Mouse (Mus musculus): Measurements from ENCODE around the gene Gm17409. TPM values are rescaled to one million over a fixed set of nuclear protein-coding genes. Genes with fewer than 3 reads are reported as not detected.
A peak's percentile ranks its signal among the peaks of the same experiment; 100 is the strongest.

Gene Gm17409
- polyA plus RNA-seq, 1 experiment: not detected

DNA sequence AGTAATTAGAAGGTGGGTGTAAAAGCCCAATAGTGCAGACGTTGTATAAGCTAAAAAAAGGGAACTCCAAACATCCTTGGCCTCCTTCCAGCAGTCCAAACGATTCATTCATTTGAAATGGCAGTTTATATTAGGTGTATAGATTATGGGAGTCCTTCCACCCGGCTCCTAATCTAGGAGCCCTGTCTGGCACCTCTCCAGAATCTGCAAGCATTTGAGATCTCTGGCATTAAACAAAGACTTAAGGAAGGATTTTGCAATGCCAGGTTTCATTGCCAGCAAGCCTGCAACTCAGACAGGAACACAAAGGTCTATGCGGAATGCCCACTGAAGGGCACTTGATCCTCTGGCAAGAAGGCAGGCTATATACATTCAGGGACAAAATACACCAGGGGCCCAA is 15.2 kb downstream of the Gm17409 start:
- DNase-seq: peak in 1 of 2 experiments; percentile 34
- Histone ChIP-seq H3K27ac (ENCODE audit: insufficient read depth, low read length) (no peak overlapping the region), H3K4me3 (replicated peaks; ENCODE audit: insufficient read depth, low read depth, low read length) (no peak overlapping the region), H3K4me1 (ENCODE audit: control insufficient read depth, insufficient read depth, low read length) (peaks cover 9% of the 10 kb centered on the region), H3K27me3 (ENCODE audit: control insufficient read depth, insufficient read depth, low read length) (no peaks in the 10 kb centered on the region)
- WGBS: 20% methylated on average over 4 of the region's 4 CpGs
- no peak for TF ChIP-seq CTCF (IDR thresholded peaks at IDR 0.05; ENCODE audit: borderline replicate concordance, insufficient read depth, low read depth, low read length)
- no peak for TF ChIP-seq POLR2A (IDR thresholded peaks at IDR 0.05; ENCODE audit: borderline replicate concordance, insufficient read depth, low read length)

DNA sequence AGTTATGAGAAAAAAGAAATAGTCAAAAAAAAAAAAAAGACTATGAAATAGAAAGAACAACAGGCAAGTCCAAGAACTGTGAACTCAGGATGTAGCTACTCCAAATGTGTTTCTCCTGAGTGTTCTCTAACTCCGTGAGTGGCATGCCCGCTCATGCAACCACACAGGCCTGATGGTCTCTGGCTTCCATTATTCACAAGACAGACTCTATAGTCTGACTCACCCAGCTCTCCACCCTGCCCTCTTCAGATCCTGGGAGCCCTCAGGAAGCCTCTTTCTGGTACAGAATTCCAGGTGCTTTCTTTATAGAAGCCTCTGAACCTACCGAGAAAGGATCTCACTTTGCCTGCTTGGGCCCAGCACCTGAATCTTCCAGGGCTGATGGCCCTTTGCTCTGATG is 15.8 kb downstream of the Gm17409 start:
- Histone ChIP-seq H3K4me1 (ENCODE audit: control insufficient read depth, insufficient read depth, low read length) (peaks cover 9% of the 10 kb centered on the region), H3K27me3 (ENCODE audit: control insufficient read depth, insufficient read depth, low read length) (no peaks in the 10 kb centered on the region), H3K27ac (ENCODE audit: insufficient read depth, low read length) (no peak overlapping the region), H3K4me3 (replicated peaks; ENCODE audit: insufficient read depth, low read depth, low read length) (no peak overlapping the region)
- WGBS: 74% methylated on average over 3 of the region's 3 CpGs
- DNase-seq: no peak
- TF ChIP-seq POLR2A (IDR thresholded peaks at IDR 0.05; ENCODE audit: borderline replicate concordance, insufficient read depth, low read length): no peak
- no peak for TF ChIP-seq CTCF (IDR thresholded peaks at IDR 0.05; ENCODE audit: borderline replicate concordance, insufficient read depth, low read depth, low read length)

DNA sequence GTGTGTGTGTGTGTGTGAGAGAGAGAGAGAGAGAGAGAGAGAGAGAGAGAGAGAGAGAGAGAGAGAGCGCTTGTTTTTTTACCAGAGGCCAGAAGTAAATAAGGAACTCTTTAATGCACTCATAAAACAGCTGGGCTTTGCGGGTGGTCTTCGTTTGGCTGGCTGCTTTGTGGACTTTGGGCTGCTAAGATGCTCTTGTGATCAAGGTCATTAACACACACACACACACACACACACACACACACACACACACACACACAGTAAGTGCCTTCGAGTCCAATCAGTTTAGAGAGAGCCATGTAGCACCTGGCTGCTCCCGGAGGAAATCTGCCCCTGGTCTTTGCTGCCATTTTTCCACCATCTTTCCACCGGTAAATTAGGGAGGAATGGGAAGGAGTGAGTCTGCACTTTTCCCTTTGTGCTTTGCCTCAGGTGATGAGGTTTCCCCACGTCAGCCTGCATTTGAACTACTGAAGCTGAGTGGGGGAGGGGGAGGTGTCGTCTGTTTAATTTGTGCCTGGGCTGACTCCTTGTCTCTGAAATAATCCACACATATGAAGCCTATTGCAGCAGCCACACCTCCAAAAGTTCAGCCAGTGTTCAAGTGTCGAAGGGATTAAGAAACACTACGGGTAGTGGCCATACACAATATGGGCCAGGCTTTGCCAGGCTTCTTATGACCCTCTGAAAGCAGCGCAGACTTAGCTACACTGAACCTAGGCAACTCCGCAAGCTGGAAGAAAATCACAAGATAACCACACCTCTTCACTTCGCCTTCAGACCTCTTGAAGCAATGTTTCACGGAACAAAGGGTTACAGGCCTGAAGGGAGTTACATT is 16.7 kb downstream of the Gm17409 start:
- Histone ChIP-seq H3K27me3 (ENCODE audit: control insufficient read depth, insufficient read depth, low read length) (no peaks in the 10 kb centered on the region), H3K4me1 (ENCODE audit: control insufficient read depth, insufficient read depth, low read length) (peaks cover 9% of the 10 kb centered on the region), H3K27ac (ENCODE audit: insufficient read depth, low read length) (no peak overlapping the region), H3K4me3 (replicated peaks; ENCODE audit: insufficient read depth, low read depth, low read length) (no peak overlapping the region)
- WGBS: 70% methylated on average over 13 of the region's 14 CpGs
- DNase-seq: no peak
- no peak for TF ChIP-seq CTCF (IDR thresholded peaks at IDR 0.05; ENCODE audit: borderline replicate concordance, insufficient read depth, low read depth, low read length)
- no peak for TF ChIP-seq POLR2A (IDR thresholded peaks at IDR 0.05; ENCODE audit: borderline replicate concordance, insufficient read depth, low read length)

DNA sequence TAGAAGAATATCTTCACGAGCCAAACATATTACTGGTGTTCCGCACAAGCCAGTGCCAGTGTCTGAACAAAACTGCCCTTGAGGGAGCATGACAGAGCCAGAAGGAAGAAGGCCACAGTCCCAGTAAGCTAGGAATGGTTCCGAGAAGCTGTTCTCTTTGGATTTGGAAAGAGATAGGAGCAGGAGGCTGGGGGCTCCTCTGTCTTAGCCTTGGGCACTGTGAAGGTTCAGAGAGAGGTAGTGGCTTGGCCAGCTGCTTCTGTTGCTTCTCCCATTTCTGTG is 17.3 kb downstream of the Gm17409 start:
- no peaks in the 10 kb centered on the region for H3K27me3 ChIP-seq (ENCODE audit: control insufficient read depth, insufficient read depth, low read length)
- DNase-seq: no peak
- no peak for TF ChIP-seq POLR2A (IDR thresholded peaks at IDR 0.05; ENCODE audit: borderline replicate concordance, insufficient read depth, low read length)
- no peak for TF ChIP-seq CTCF (IDR thresholded peaks at IDR 0.05; ENCODE audit: borderline replicate concordance, insufficient read depth, low read depth, low read length)
- peaks cover 9% of the 10 kb centered on the region for H3K4me1 ChIP-seq (ENCODE audit: control insufficient read depth, insufficient read depth, low read length)
- 67% methylated on average over 3 of the region's 3 CpGs for WGBS
- H3K4me3 ChIP-seq (replicated peaks; ENCODE audit: insufficient read depth, low read depth, low read length): no peak overlapping the region
- H3K27ac ChIP-seq (ENCODE audit: insufficient read depth, low read length): no peak overlapping the region

DNA sequence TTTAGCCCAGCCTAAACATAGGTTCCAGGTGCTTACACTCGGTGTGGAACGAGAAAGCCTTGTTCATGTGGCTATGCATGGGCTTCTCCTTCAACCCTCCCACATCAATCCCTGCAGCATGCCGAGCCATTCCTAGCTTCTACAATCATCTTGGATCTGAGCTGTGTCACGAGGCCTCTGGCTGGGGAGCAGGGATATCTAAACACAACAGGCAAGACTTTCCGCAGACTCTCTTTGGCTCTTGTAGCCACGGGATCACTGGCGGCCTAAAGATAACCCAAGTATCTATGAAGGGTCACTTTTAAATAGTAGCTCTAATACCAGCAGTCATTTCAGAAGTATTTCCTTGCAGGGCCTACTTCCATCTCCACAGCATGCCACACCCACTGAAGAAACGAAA is 18.5 kb downstream of the Gm17409 start:
- TF ChIP-seq CTCF (IDR thresholded peaks at IDR 0.05; ENCODE audit: borderline replicate concordance, insufficient read depth, low read depth, low read length) (no peak), POLR2A (IDR thresholded peaks at IDR 0.05; ENCODE audit: borderline replicate concordance, insufficient read depth, low read length) (no peak)
- no peak overlapping the region for H3K4me3 ChIP-seq (replicated peaks; ENCODE audit: insufficient read depth, low read depth, low read length)
- H3K4me1 ChIP-seq (ENCODE audit: control insufficient read depth, insufficient read depth, low read length): peaks cover 9% of the 10 kb centered on the region
- no peak overlapping the region for H3K27ac ChIP-seq (ENCODE audit: insufficient read depth, low read length)
- no peaks in the 10 kb centered on the region for H3K27me3 ChIP-seq (ENCODE audit: control insufficient read depth, insufficient read depth, low read length)
- DNase-seq: no peak
- 92% methylated on average over 8 of the region's 8 CpGs for WGBS

DNA sequence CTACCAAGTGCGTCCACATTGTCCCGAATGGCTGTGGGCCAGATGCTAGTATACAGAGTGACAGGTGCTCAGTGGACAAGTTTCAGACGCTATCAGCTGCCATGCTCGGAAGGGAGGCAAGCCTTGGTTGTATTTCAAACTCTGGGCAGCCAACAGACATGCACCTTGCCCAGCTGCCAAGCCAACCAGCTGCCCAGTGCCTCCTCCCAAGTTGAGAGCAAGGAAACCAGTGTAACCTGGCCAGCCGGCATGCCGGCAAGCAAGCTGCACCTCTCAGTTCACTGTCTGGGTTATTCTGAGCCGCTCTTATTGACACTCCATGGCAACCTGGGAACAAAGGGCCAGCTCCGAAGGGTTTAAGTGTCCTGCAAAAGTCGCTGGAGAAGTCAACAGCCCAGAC is 19.4 kb downstream of the Gm17409 start:
- H3K4me1 ChIP-seq (ENCODE audit: control insufficient read depth, insufficient read depth, low read length): peaks cover 6% of the 10 kb centered on the region
- H3K4me3 ChIP-seq (replicated peaks; ENCODE audit: insufficient read depth, low read depth, low read length): no peak overlapping the region
- WGBS: 28% methylated on average over 9 of the region's 9 CpGs
- DNase-seq: peak in 1 of 2 experiments; percentile 41
- no peaks in the 10 kb centered on the region for H3K27me3 ChIP-seq (ENCODE audit: control insufficient read depth, insufficient read depth, low read length)
- no peak for TF ChIP-seq CTCF (IDR thresholded peaks at IDR 0.05; ENCODE audit: borderline replicate concordance, insufficient read depth, low read depth, low read length)
- H3K27ac ChIP-seq (ENCODE audit: insufficient read depth, low read length): no peak overlapping the region

DNA sequence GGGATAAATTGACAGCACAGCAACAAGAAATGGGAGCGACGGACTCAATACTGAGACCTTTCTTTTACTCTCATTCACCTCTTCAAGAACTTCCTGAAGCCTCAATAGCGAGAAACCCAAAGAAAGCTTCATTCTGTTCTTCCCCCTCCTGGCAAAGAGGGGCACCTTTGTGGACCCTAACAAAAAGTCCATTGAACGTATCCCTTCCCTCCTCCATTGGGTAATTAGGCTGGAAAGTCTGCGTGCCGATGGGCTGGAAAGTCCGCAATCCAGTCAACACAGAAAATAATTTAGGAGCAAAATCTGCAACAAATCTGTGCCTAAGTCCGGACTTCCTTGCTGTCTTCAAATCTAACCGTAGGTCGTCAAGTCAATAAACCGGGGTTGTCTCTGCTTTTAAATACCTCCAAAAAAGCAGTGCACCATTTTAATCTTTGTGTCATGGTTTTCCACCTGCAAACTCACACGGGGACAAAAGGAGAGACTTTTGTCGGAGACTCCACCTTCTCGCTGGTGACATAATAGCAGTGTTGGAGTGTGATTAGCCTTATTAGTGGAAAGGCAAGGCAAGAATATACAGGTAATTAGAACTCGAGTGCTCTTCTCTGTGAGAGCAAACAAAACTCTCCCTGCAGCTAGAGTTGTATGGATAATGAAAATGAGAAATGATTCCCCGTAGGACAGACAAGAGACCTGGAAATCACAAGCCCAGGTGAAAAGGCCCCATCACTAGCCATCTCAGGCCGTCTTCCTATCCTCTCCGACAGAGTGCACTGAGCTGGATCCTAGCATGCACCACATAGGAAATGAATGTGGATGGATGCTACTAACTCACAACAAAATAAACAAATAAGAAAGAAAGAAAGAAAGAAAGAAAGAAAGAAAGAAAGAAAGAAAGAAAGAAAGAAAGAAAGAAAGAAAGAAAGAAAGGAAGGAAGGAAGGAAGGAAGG is 24.0 kb downstream of the Gm17409 start:
- TF ChIP-seq CTCF (IDR thresholded peaks at IDR 0.05; ENCODE audit: borderline replicate concordance, insufficient read depth, low read depth, low read length) (no peak), POLR2A (IDR thresholded peaks at IDR 0.05; ENCODE audit: borderline replicate concordance, insufficient read depth, low read length) (no peak)
- WGBS: 78% methylated on average over 18 of the region's 18 CpGs

More for the DNA sequence above, 24.0 kb downstream of the Gm17409 start:
- Histone ChIP-seq H3K27ac (ENCODE audit: insufficient read depth, low read length) (no peak overlapping the region), H3K27me3 (ENCODE audit: control insufficient read depth, insufficient read depth, low read length) (no peaks in the 10 kb centered on the region), H3K4me3 (replicated peaks; ENCODE audit: insufficient read depth, low read depth, low read length) (no peak overlapping the region), H3K4me1 (ENCODE audit: control insufficient read depth, insufficient read depth, low read length) (peaks cover 6% of the 10 kb centered on the region)
- DNase-seq: no peak

Measured in cerebellum, adult 2 months (tissue).